Mouse (Mus musculus): ENCODE measurements around the gene Rdx.

Gene Rdx

GRCm38 (mm10) chr9:52119212-52119611 lies 72.2 kb downstream of the Rdx start:
- no peak for DNase-seq

- DNase-seq = no peak
Observed at GRCm38 (mm10) chr9:52125225-52125624, 78.3 kb downstream of the Rdx start.

GRCm38 (mm10) chr9:52130348-52130747 lies 83.4 kb downstream of the Rdx start:
- no peak for DNase-seq

- no peak for DNase-seq
Observed at GRCm38 (mm10) chr9:52132771-52133170, 85.8 kb downstream of the Rdx start.

Measured in retina, postnatal 1 day (tissue).